Mouse (Mus musculus) testis, adult 2 months (tissue): Measurements from ENCODE around the gene Aven. TPM values are rescaled to one million over a fixed set of nuclear protein-coding genes. Genes with fewer than 3 reads are reported as not detected.

Experiments
- H3K27ac ChIP-seq: fragments of 200-500 bp; 2 replicates; pipeline ENCODE4 v1.5.1; 2012; ENCODE audit warnings: low read depth, low read length; ENCODE audit not compliant: control insufficient read depth, insufficient read depth
- H3K27me3 ChIP-seq: fragments of 200-500 bp; 2 replicates; pipeline ENCODE4 v1.6.1; 2012; ENCODE audit warnings: mild to moderate bottlenecking, low read length, moderate library complexity; ENCODE audit not compliant: control insufficient read depth, insufficient read depth
- H3K36me3 ChIP-seq: fragments of 200-500 bp; 2 replicates; pipeline ENCODE4 v1.6.1; 2012; ENCODE audit warnings: mild to moderate bottlenecking, low read length; ENCODE audit not compliant: control insufficient read depth, insufficient read depth
- H3K4me1 ChIP-seq: fragments of 200-500 bp; 2 replicates; pipeline ENCODE4 v1.6.1; 2012; ENCODE audit warnings: low read length; ENCODE audit not compliant: control insufficient read depth, insufficient read depth
- H3K4me3 ChIP-seq: fragments of 200-500 bp; 2 replicates; pipeline ENCODE4 v1.5.1; 2012; ENCODE audit warnings: low read depth, mild to moderate bottlenecking, low read length, moderate library complexity, mixed read lengths; ENCODE audit not compliant: control insufficient read depth
- CTCF ChIP-seq: fragments of 200-500 bp; IDR thresholded peaks from 2 replicates; pipeline ENCODE4 v1.5.1; 2012; ENCODE audit warnings: low read depth, mild to moderate bottlenecking, inconsistent platforms, low read length, moderate library complexity; ENCODE audit not compliant: control insufficient read depth, insufficient read depth, insufficient replicate concordance
- POLR2A ChIP-seq: fragments of 200-500 bp; IDR thresholded peaks from 2 replicates; pipeline ENCODE4 v1.6.1; 2012; ENCODE audit warnings: low read depth, mild to moderate bottlenecking, inconsistent platforms, low read length, moderate library complexity; ENCODE audit not compliant: control insufficient read depth
- polyA plus RNA-seq: library from polyadenylated mRNA; depleted of rRNA; stranded (reverse); fragments of >200 nt; gene quantifications from 2 replicates; pipeline ENCODE4 v1.2.3, GENCODE M21; 2012; rRNA removed

The Aven gene
- polyA plus RNA-seq, 1 experiment: 155 TPM

DNA sequence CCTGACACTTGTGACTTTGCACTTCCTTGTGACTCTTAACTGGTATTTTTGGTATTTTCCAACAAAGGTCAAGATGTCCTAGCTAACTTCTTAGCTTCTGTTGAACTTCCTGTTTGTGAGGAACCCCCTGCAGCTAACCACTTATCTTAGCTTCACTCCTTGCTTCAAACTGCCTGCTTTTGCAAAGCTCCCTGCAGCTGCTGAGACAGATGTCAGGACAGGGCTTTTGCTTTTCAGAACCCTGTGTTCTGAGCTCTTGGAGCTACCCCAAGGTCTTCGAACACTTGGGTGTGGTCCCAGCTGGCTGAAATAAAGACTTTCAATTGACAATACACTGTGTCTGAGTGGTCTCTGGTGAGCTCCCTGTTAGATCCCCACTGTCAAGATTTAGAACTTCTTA is 184.0 kb downstream of the Aven start:
- Histone ChIP-seq H3K27ac (no peak overlapping the region), H3K27me3 (no peaks in the 10 kb centered on the region), H3K4me1 (no peaks in the 10 kb centered on the region), H3K4me3 (no peak overlapping the region), H3K36me3 (no peaks in the 10 kb centered on the region)
- no peak for TF ChIP-seq CTCF
- TF ChIP-seq POLR2A: no peak

DNA sequence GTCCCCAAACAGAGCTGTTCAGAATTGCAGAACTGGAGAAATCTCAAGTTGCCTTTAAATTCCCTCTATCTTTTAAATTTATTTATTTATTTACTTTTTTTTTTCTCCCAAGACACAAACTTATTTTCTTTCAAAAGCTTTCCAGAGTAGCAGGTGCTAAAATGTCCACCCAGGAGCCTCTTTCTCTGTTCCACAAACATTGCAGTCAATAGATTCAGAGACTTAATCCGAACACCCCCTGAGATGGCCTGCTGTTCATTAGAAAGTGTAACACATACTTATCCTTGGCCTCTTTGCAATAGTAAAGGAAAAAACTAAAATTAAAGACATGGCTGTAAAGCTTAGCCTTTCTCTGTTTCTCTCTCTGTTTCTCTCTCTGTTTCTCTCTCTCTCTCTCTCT is 184.5 kb downstream of the Aven start:
- TF ChIP-seq POLR2A (no peak), CTCF (no peak)
- no peak overlapping the region for H3K27ac ChIP-seq

DNA sequence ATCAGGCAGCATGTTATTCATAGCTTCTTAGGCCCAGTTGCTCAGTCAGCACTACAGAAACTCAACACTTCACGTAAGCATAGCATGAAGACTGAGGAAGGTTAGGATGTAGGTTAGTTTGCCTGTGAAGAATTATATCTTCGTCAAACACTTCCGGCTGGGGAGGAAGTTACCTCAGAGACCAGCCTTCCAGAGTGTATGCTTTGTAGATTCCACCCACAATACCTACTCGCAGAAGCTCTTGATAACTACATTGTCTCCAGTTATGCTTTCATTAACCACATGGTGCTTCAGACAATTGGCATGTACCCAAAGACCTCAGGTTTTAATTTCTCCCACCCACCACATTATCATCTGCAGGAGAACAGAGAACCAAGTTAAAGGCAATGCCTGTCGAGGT is 189.1 kb downstream of the Aven start:
- H3K4me1 ChIP-seq: no peaks in the 10 kb centered on the region
- no peak for TF ChIP-seq POLR2A
- no peak overlapping the region for H3K27ac ChIP-seq
- H3K36me3 ChIP-seq: no peaks in the 10 kb centered on the region
- H3K27me3 ChIP-seq: no peaks in the 10 kb centered on the region
- H3K4me3 ChIP-seq: no peak overlapping the region

More for the DNA sequence above, 184.5 kb downstream of the Aven start:
- Histone ChIP-seq H3K36me3 (no peaks in the 10 kb centered on the region), H3K4me1 (no peaks in the 10 kb centered on the region), H3K4me3 (no peak overlapping the region), H3K27me3 (no peaks in the 10 kb centered on the region)

Other genes with a start within 250 kb of the Aven start
- gene Nutm1, start 233.7 kb upstream of the Aven start, polyA plus RNA-seq: 22.6 and 23.7 TPM in 2 replicates
- gene Nop10, start 231.0 kb upstream of the Aven start, polyA plus RNA-seq: 108 and 121 TPM in 2 replicates
- gene Slc12a6, start 227.1 kb upstream of the Aven start, polyA plus RNA-seq: 28.8 and 34.1 TPM in 2 replicates
- gene Gm21985, start 226.7 kb upstream of the Aven start, polyA plus RNA-seq: not detected in 2 replicates
- 105 and 118 TPM in 2 replicates for gene Emc4, start 124.9 kb upstream of the Aven start, polyA plus RNA-seq
- gene Katnbl1, start 113.8 kb upstream of the Aven start, polyA plus RNA-seq: 0.78 and 1.1 TPM in 2 replicates
- gene Emc7, start 38.0 kb upstream of the Aven start, polyA plus RNA-seq: 8.2 and 10.6 TPM in 2 replicates
- 0.18 TPM in 1 of 2 replicates, not detected in the other for gene Chrm5, start 12.2 kb upstream of the Aven start, polyA plus RNA-seq